Mouse (Mus musculus) limb, embryonic 11.5 days (tissue): Measurements from ENCODE around the gene Mapkapk2. TPM values are rescaled to one million over a fixed set of nuclear protein-coding genes. Genes with fewer than 3 reads are reported as not detected.

ENCODE experiments used
- ATAC-seq: fragments of 200-750 bp; cut with Nextera tagmentation; 2 replicates; pipeline ENCODE4 v1.8.0; 2017; ENCODE audit warnings: low read depth; ENCODE audit not compliant: insufficient number of reproducible peaks, low FRiP score, low TSS enrichment
- DNase-seq: peaks from one replicate; pipeline ENCODE4 v3.0.0-alpha.2; 2015; ENCODE audit warnings: low spot score
- H3K27ac ChIP-seq: fragments of 300-500 bp; sonication (generic); replicated peaks from 2 replicates; pipeline ENCODE4 v1.5.1; 2014; ENCODE audit warnings: low read depth, mild to moderate bottlenecking, low read length
- H3K27me3 ChIP-seq: fragments of 300-500 bp; sonication (generic); 2 replicates; pipeline ENCODE4 v1.6.1; 2014; ENCODE audit warnings: mild to moderate bottlenecking, low read length, mixed read lengths; ENCODE audit not compliant: control insufficient read depth, insufficient read depth
- H3K36me3 ChIP-seq: fragments of 300-500 bp; sonication (generic); 2 replicates; pipeline ENCODE4 v1.6.1; 2014; ENCODE audit warnings: mild to moderate bottlenecking, low read length, moderate library complexity, mixed read lengths; ENCODE audit not compliant: control insufficient read depth, insufficient read depth
- H3K4me1 ChIP-seq: fragments of 300-500 bp; sonication (generic); 2 replicates; pipeline ENCODE4 v1.6.1; 2014; ENCODE audit warnings: low read length, mixed read lengths; ENCODE audit not compliant: control insufficient read depth, insufficient read depth
- H3K4me2 ChIP-seq: fragments of 300-500 bp; sonication (generic); 2 replicates; pipeline ENCODE4 v1.6.1; 2014; ENCODE audit warnings: low read depth, mild to moderate bottlenecking, moderate library complexity; ENCODE audit not compliant: severe bottlenecking
- H3K4me3 ChIP-seq: fragments of 300-500 bp; sonication (generic); 2 replicates; pipeline ENCODE4 v1.5.1; 2014; ENCODE audit warnings: low read depth, low read length
- H3K9ac ChIP-seq: fragments of 300-500 bp; sonication (generic); 2 replicates; pipeline ENCODE4 v1.6.1; 2014; ENCODE audit warnings: mild to moderate bottlenecking, low read length
- H3K9me3 ChIP-seq: fragments of 300-500 bp; sonication (generic); 2 replicates; pipeline ENCODE4 v1.6.1; 2016; ENCODE audit warnings: low read length; ENCODE audit not compliant: control insufficient read depth
- WGBS: fragments of 180-500 bp; shearing (Covaris S2); extraction: QIAGEN DNeasy Blood & Tissue Kit; methylation state at CpG from one replicate; pipeline ENCODE4 v1.1.7; 2014; 5-methylcytosine and 5-hydroxymethylcytosine counted together
- polyA plus RNA-seq: library from polyadenylated mRNA; unstranded; fragments of >200 nt; fragmentation: Nextera tagmentation; extraction: Ambion mirVana; gene quantifications from 2 replicates; pipeline ENCODE4 v1.2.1, GENCODE M21; 2014

Mapkapk2 gene
- polyA plus RNA-seq, 1 experiment from 2014 or later = 47.6 TPM

DNA sequence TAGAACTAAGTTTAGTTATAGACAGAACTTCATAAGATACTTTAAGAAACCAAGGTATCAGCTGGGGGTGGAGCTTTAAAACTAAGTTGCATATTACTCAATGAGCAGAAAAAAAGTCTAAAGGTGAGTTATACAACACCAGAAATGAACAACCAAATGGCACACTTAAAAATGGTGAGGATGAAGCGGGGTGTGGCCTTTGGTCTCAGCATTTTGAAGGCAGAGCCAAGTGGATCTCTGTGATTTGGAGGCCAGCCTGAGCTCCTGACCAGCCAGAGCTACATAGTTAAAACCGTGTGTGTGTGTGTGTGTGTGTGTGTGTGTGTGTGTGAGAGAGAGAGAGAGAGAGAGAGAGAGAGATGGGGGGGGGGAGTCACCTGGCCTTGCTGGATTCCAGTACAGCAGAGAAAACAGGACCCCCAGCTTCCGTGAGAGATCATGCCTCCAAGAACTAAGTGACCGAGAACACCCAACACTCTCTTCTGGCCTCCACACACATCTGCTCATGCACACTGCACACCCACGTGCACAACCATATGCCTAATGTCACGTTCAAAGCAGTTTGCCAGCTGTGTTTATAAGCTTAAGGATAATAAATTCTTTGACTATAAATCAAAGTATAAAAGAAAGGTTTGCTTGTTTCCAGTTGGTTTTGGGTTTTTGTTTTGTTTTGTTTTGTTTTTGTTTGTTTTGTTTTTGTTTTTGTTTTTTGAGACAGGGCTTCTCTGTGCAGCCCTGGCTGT, 49.3 kb downstream of the Mapkapk2 start:
- Histone ChIP-seq H3K27me3 (no peaks in the 10 kb centered on the region), H3K9ac (no peak overlapping the region), H3K36me3 (0 out of 2 replicates have a peak, but pooled peaks cover 2% of the 10 kb centered on the region), H3K4me1 (no peaks in the 10 kb centered on the region), H3K27ac (no peak overlapping the region), H3K9me3 (no peaks in the 10 kb centered on the region), H3K4me3 (no peak overlapping the region), H3K4me2 (no peak overlapping the region)
- 81% methylated on average over 6 of the region's 6 CpGs for WGBS
- DNase-seq = no peak
- ATAC-seq = no peak

GRCm38 (mm10) chr1:131046607-131047006, 51.0 kb downstream of the Mapkapk2 start:
- Histone ChIP-seq H3K27me3 (no peaks in the 10 kb centered on the region), H3K4me1 (no peaks in the 10 kb centered on the region), H3K36me3 (no peaks in the 10 kb centered on the region), H3K9ac (no peak overlapping the region), H3K27ac (no peak overlapping the region), H3K4me3 (no peak overlapping the region), H3K9me3 (no peaks in the 10 kb centered on the region), H3K4me2 (no peak overlapping the region)
- DNase-seq = no peak
- 87% methylated on average over 10 of the region's 10 CpGs for WGBS
- no peak for ATAC-seq

DNA sequence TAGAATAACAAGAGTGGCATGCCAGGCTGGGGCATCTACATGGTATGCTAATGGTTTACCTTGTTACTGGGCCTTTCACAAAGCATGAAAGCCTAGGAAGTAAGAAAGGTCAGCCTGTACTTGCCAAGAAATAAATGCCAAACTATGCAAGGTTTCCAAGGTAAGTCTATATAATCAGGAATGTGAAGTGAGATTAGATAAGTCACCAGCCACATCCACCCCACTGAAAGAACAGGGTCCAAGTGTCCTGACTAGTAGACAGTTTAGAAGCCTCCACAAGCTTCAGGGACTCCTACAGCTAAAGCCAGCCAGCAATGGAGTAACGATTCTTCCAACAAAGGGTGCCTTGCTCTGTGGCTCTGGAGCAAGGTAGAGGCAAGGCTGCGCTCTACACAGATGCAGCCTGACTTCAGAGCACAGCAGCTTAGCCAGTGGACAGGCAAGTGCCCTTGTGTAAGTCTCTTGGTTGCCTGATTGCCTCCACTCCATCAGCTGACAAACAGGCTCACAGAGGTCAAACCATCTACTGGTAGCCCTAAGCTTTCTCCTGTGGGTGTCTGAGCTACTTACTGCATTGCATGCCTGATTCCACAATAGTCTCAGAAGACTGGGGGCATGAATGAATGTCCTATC, 51.8 kb downstream of the Mapkapk2 start:
- no peak overlapping the region for H3K4me3 ChIP-seq
- no peak overlapping the region for H3K4me2 ChIP-seq
- H3K27me3 ChIP-seq = no peaks in the 10 kb centered on the region
- DNase-seq = no peak
- WGBS = 89% methylated on average over 2 of the region's 2 CpGs
- no peaks in the 10 kb centered on the region for H3K9me3 ChIP-seq
- H3K36me3 ChIP-seq = no peaks in the 10 kb centered on the region
- H3K27ac ChIP-seq = no peak overlapping the region
- no peak overlapping the region for H3K9ac ChIP-seq
- H3K4me1 ChIP-seq = no peaks in the 10 kb centered on the region
- no peak for ATAC-seq

DNA sequence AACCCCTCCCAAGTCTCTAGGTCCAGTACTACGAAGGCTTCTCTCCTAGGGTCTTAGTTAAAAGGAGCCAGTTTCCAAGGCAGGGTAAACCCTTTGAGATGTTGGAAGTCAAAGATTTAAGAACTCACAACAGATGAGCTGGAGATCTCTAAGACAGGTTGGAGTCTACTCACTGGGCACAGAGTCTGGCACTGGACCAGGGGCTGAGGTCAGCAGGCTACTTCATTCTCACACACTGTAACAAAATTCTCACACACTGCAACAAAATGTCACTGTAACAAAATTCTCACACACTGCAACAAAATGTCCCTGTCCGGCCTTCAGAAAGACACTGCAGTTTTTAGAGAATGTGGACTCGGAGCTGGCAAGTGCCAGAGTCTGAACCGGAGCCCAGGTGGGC, 54.0 kb downstream of the Mapkapk2 start:
- 92% methylated on average over 4 of the region's 4 CpGs for WGBS

GRCm38 (mm10) chr1:131042721-131043120, 54.9 kb downstream of the Mapkapk2 start:
- Histone ChIP-seq H3K4me1 (no peaks in the 10 kb centered on the region), H3K36me3 (no peaks in the 10 kb centered on the region), H3K27ac (no peak overlapping the region), H3K9ac (no peak overlapping the region), H3K4me2 (no peak overlapping the region), H3K9me3 (no peaks in the 10 kb centered on the region), H3K27me3 (no peaks in the 10 kb centered on the region), H3K4me3 (no peak overlapping the region)
- 89% methylated on average over 3 of the region's 3 CpGs for WGBS
- ATAC-seq (no peak), DNase-seq (no peak)

More for the DNA sequence above, 54.0 kb downstream of the Mapkapk2 start:
- ATAC-seq = no peak
- H3K27me3 ChIP-seq = no peaks in the 10 kb centered on the region
- no peaks in the 10 kb centered on the region for H3K36me3 ChIP-seq
- H3K4me1 ChIP-seq = no peaks in the 10 kb centered on the region
- H3K9me3 ChIP-seq = no peaks in the 10 kb centered on the region
- no peak overlapping the region for H3K9ac ChIP-seq
- no peak overlapping the region for H3K4me3 ChIP-seq
- no peak overlapping the region for H3K4me2 ChIP-seq
- no peak for DNase-seq
- no peak overlapping the region for H3K27ac ChIP-seq

GRCm38 (mm10) chr1:131042263-131042662, 55.4 kb downstream of the Mapkapk2 start:
- Histone ChIP-seq H3K4me1 (no peaks in the 10 kb centered on the region), H3K27ac (no peak overlapping the region), H3K27me3 (no peaks in the 10 kb centered on the region), H3K4me2 (no peak overlapping the region), H3K9ac (no peak overlapping the region), H3K36me3 (no peaks in the 10 kb centered on the region), H3K9me3 (no peaks in the 10 kb centered on the region), H3K4me3 (no peak overlapping the region)
- DNase-seq (no peak), ATAC-seq (no peak)
- WGBS = 61% methylated on average over 2 of the region's 2 CpGs

- no peak for DNase-seq
- no peaks in the 10 kb centered on the region for H3K27me3 ChIP-seq
- H3K4me1 ChIP-seq = no peaks in the 10 kb centered on the region
- H3K36me3 ChIP-seq = no peaks in the 10 kb centered on the region
- H3K4me3 ChIP-seq = no peak overlapping the region
- H3K4me2 ChIP-seq = no peak overlapping the region
- H3K9ac ChIP-seq = no peak overlapping the region
- ATAC-seq = no peak
- no peaks in the 10 kb centered on the region for H3K9me3 ChIP-seq
- no peak overlapping the region for H3K27ac ChIP-seq
- 91% methylated on average over 5 of the region's 5 CpGs for WGBS
Measured at GRCm38 (mm10) chr1:131039479-131039878, 58.1 kb downstream of the Mapkapk2 start.

DNA sequence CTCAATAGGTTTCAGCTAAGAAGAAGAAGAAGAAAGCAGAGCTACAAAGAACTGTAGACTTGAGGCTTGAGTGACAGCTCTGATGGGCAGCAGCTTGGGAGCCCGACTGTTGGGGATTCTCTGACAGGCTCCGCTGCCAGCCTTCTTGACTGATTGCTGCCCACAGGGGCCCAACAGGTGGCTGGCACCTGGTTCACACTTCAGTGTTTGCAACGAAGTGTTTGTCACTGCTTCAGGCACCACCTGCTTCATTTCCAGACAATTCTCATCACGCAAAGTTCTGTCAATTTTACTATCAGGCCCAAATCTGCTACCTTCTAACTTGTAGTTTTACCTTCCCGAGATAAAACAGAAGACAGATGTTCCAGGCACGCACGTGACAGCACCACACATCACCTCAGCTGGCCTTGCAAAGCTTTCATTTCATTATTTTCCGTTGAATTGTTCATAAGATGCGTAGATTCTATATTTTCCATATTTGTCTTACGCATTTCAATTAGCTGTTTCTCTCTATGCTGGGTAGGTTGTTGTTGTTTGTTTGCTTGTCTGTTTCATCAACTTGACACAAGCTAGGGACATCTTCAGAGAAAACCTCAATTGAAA, 59.1 kb downstream of the Mapkapk2 start:
- H3K4me3 ChIP-seq = no peak overlapping the region
- H3K9me3 ChIP-seq = no peaks in the 10 kb centered on the region
- no peak overlapping the region for H3K27ac ChIP-seq
- no peaks in the 10 kb centered on the region for H3K4me1 ChIP-seq
- H3K27me3 ChIP-seq = no peaks in the 10 kb centered on the region
- H3K4me2 ChIP-seq = no peak overlapping the region
- ATAC-seq = no peak
- DNase-seq = no peak
- no peak overlapping the region for H3K9ac ChIP-seq
- WGBS = 83% methylated on average over 10 of the region's 10 CpGs
- H3K36me3 ChIP-seq = no peaks in the 10 kb centered on the region
